Mouse (Mus musculus): Measurements from ENCODE around the gene Capn11. TPM values are rescaled to one million over a fixed set of nuclear protein-coding genes. Genes with fewer than 3 reads are reported as not detected.

Capn11 gene
- total and polyA plus RNA-seq, 2 experiments from 2014 or later, result 0.76 TPM; not detected in 1

- TF ChIP-seq CTCF (IDR thresholded peaks at IDR 0.05; ENCODE audit: low read depth) (no peak), EP300 (IDR thresholded peaks at IDR 0.05; ENCODE audit: low read depth) (no peak)
- Histone ChIP-seq H3K27ac (ENCODE audit: low read depth) (no peak overlapping the region), H3K27me3 (ENCODE audit: control insufficient read depth, insufficient read depth, low read length) (no peaks in the 10 kb centered on the region), H3K36me3 (replicated peaks; ENCODE audit: control insufficient read depth, insufficient read depth, low read length) (peaks cover 32% of the 10 kb centered on the region), H3K4me3 (ENCODE audit: low read depth, low read length) (no peak overlapping the region), H3K9me3 (replicated peaks; ENCODE audit: control insufficient read depth, low read length) (no peaks in the 10 kb centered on the region), H3K9ac (replicated peaks; ENCODE audit: low read depth, low read length) (no peak overlapping the region), H3K4me2 (ENCODE audit: low read depth, low read length) (no peak overlapping the region), H3K4me1 (ENCODE audit: control insufficient read depth, insufficient read depth) (peaks cover 48% of the 10 kb centered on the region)
- 92% methylated on average over 7 of the region's 7 CpGs for WGBS
- DNase-seq (ENCODE audit: low spot score), result no peak
- no peak for ATAC-seq (ENCODE audit: insufficient read depth, low read depth)
Measured at GRCm38 (mm10) chr17:45588370-45588769, 70.8 kb downstream of the Capn11 start.

GRCm38 (mm10) chr17:45586449-45586837 is 72.7 kb downstream of the Capn11 start:
- no peaks in the 10 kb centered on the region for H3K9me3 ChIP-seq (replicated peaks; ENCODE audit: control insufficient read depth, low read length)
- WGBS, result 97% methylated on average over 3 of the region's 3 CpGs
- ATAC-seq (ENCODE audit: insufficient read depth, low read depth) (no peak), DNase-seq (ENCODE audit: low spot score) (no peak)
- no peak overlapping the region for H3K4me3 ChIP-seq (ENCODE audit: low read depth, low read length)
- peaks cover 32% of the 10 kb centered on the region for H3K36me3 ChIP-seq (replicated peaks; ENCODE audit: control insufficient read depth, insufficient read depth, low read length)
- no peak overlapping the region for H3K9ac ChIP-seq (replicated peaks; ENCODE audit: low read depth, low read length)
- H3K27me3 ChIP-seq (ENCODE audit: control insufficient read depth, insufficient read depth, low read length), result no peaks in the 10 kb centered on the region
- no peak overlapping the region for H3K4me2 ChIP-seq (ENCODE audit: low read depth, low read length)
- peak overlapping the region; percentile 97 for H3K27ac ChIP-seq (ENCODE audit: low read depth)
- TF ChIP-seq CTCF (IDR thresholded peaks at IDR 0.05; ENCODE audit: low read depth), result peak; percentile 44
- TF ChIP-seq EP300 (IDR thresholded peaks at IDR 0.05; ENCODE audit: low read depth), result no peak
- peaks cover 28% of the 10 kb centered on the region for H3K4me1 ChIP-seq (ENCODE audit: control insufficient read depth, insufficient read depth)

GRCm38 (mm10) chr17:45585725-45586448 is 73.2 kb downstream of the Capn11 start:
- no peak for ATAC-seq (ENCODE audit: insufficient read depth, low read depth)
- no peak overlapping the region for H3K4me2 ChIP-seq (ENCODE audit: low read depth, low read length)
- H3K4me1 ChIP-seq (ENCODE audit: control insufficient read depth, insufficient read depth), result peaks cover 24% of the 10 kb centered on the region; the same call in 1 of the 2 replicates
- H3K9me3 ChIP-seq (replicated peaks; ENCODE audit: control insufficient read depth, low read length), result no peaks in the 10 kb centered on the region
- peaks cover 32% of the 10 kb centered on the region for H3K36me3 ChIP-seq (replicated peaks; ENCODE audit: control insufficient read depth, insufficient read depth, low read length)
- peak overlapping the region; percentile 97 for H3K27ac ChIP-seq (ENCODE audit: low read depth)
- 0 out of 2 replicates have a peak overlapping the region, but pooled peaks have one; percentile 18 for H3K9ac ChIP-seq (replicated peaks; ENCODE audit: low read depth, low read length)
- H3K4me3 ChIP-seq (ENCODE audit: low read depth, low read length), result no peak overlapping the region
- WGBS, result 64% methylated on average over 23 of the region's 23 CpGs
- no peak for TF ChIP-seq CTCF (IDR thresholded peaks at IDR 0.05; ENCODE audit: low read depth)
- DNase-seq (ENCODE audit: low spot score), result no peak
- no peaks in the 10 kb centered on the region for H3K27me3 ChIP-seq (ENCODE audit: control insufficient read depth, insufficient read depth, low read length)

DNA sequence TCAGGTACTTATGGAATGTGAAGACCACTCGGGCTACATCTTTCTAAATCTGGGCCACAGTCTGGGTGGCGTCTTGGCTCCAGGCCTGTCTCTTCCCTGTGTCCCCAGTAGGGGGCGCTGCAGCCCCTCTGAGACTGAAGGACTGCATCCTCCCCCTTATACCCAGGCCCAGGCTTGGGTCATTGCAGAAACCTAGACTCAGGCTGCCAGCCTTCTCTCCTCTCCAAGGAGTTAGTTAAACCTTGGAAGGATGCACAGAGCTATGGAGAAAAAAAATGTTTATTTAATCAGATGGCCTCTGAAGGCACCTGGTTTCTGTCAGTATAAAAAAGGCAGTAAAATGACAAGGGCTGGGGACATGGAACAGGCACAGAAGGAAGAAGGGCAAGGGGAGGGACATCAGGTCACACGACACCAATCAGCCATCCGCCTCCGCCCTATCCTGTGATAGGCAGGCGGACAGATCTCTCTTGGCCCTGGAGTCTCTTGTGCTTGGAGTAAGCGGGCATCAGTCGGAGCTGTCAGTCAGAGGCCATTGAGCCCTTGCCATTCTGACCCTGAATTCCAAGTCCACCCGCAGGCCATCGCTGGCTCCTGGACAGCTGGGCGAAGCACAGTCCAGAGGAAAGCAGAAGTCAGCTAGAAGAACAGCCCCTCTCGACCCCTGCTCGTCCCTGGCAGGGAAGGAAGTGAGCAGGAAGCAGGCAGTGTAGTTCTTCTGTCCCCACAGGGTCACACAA is 74.0 kb downstream of the Capn11 start:
- H3K4me2 ChIP-seq (ENCODE audit: low read depth, low read length), result peak overlapping the region; percentile 17; the same call in 1 of the 2 replicates
- 0 out of 2 replicates have a peak overlapping the region, but pooled peaks have one; percentile 18 for H3K9ac ChIP-seq (replicated peaks; ENCODE audit: low read depth, low read length)
- H3K9me3 ChIP-seq (replicated peaks; ENCODE audit: control insufficient read depth, low read length), result no peaks in the 10 kb centered on the region
- peaks cover 23% of the 10 kb centered on the region; the same call in 1 of the 2 replicates for H3K4me1 ChIP-seq (ENCODE audit: control insufficient read depth, insufficient read depth)
- H3K27me3 ChIP-seq (ENCODE audit: control insufficient read depth, insufficient read depth, low read length), result no peaks in the 10 kb centered on the region
- peak; percentile 86 for ATAC-seq (ENCODE audit: insufficient read depth, low read depth)
- 6% methylated on average over 14 of the region's 14 CpGs for WGBS
- H3K36me3 ChIP-seq (replicated peaks; ENCODE audit: control insufficient read depth, insufficient read depth, low read length), result peaks cover 32% of the 10 kb centered on the region
- H3K4me3 ChIP-seq (ENCODE audit: low read depth, low read length), result no peak overlapping the region
- peak; percentile 95 for DNase-seq (ENCODE audit: low spot score)
- peak overlapping the region; percentile 97 for H3K27ac ChIP-seq (ENCODE audit: low read depth)
- TF ChIP-seq EP300 (IDR thresholded peaks at IDR 0.05; ENCODE audit: low read depth), result 0 out of 2 replicates have a peak, but pooled peaks have one; percentile 35
- peak; percentile 87 for TF ChIP-seq CTCF (IDR thresholded peaks at IDR 0.05; ENCODE audit: low read depth)

DNA sequence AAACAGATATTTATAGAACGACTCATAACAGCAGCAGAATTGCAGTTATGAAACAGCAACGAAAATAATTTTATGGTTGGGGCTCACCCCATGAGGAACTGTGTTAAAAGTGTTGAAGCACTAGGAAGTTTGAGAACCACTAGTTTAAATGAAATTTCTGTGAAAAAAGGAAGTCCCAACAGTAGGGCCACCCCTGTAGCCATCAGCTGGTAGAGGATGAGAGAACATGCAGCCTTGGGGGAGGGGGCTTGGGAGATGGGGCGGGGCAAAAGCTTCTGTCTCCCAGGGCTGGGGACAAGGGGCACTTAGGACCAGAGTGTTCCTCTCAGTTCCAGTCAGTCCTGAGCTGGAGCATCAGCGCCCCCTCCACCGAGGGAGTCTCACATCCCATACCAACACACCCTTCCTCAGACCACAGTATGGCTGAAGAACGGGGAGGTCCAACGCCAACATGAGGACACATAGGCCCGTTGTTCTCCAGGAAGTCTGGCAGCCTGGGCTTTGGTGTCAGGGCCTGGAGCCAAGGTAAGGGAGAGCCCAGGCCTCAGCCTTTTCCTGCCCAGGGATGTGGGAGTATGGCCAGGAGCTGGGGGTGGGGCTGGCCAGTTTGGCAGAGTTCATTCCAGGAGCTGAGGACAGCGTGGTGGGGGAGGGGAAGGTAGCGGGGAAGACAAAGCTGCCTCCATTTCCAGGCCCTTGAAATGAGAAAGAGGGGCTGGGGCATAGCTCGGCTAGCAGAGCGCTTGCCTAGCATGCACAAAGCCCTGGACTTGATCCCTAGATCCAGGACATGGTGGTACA is 74.8 kb downstream of the Capn11 start:
- Histone ChIP-seq H3K36me3 (replicated peaks; ENCODE audit: control insufficient read depth, insufficient read depth, low read length) (peaks cover 24% of the 10 kb centered on the region), H3K9ac (replicated peaks; ENCODE audit: low read depth, low read length) (peak overlapping the region; percentile 5; the same call in 1 of the 2 replicates), H3K27me3 (ENCODE audit: control insufficient read depth, insufficient read depth, low read length) (no peaks in the 10 kb centered on the region), H3K4me2 (ENCODE audit: low read depth, low read length) (peak overlapping the region; percentile 17; the same call in 1 of the 2 replicates), H3K4me1 (ENCODE audit: control insufficient read depth, insufficient read depth) (peaks cover 23% of the 10 kb centered on the region; the same call in 1 of the 2 replicates), H3K9me3 (replicated peaks; ENCODE audit: control insufficient read depth, low read length) (no peaks in the 10 kb centered on the region), H3K4me3 (ENCODE audit: low read depth, low read length) (no peak overlapping the region), H3K27ac (ENCODE audit: low read depth) (peak overlapping the region; percentile 97)
- DNase-seq (ENCODE audit: low spot score), result peak; percentile 88
- TF ChIP-seq EP300 (IDR thresholded peaks at IDR 0.05; ENCODE audit: low read depth) (no peak; the same call in 1 of the 2 replicates), CTCF (IDR thresholded peaks at IDR 0.05; ENCODE audit: low read depth) (no peak)
- 19% methylated on average over 12 of the region's 12 CpGs for WGBS
- ATAC-seq (ENCODE audit: insufficient read depth, low read depth), result peak; percentile 75
